Mouse (Mus musculus): ENCODE measurements at regions not wholly inside any gene's neighbourhood (a gene's known extent, or its start where the extent isn't known, plus 50 kb on each side); places are given as distances from the start of the nearest gene placed in this dataset.
"Not testable (repeated sequence)": the region's sequence is repeated elsewhere in the genome, so short reads cannot be mapped to it uniquely, and the experiment has no call there.

- H3K9ac ChIP-seq (ENCODE audit: low read length): no peak overlapping the region
- no peaks in the 10 kb centered on the region for H3K27me3 ChIP-seq (ENCODE audit: control insufficient read depth, insufficient read depth, low read length)
- no peaks in the 10 kb centered on the region for H3K36me3 ChIP-seq (ENCODE audit: control insufficient read depth, insufficient read depth, low read length)
- H3K4me1 ChIP-seq (ENCODE audit: control insufficient read depth, insufficient read depth, low read length): no peaks in the 10 kb centered on the region
- WGBS: 72% methylated on average over 2 of the region's 2 CpGs
- no peak overlapping the region for H3K4me3 ChIP-seq (ENCODE audit: low read depth, low read length)
- ATAC-seq (ENCODE audit: low FRiP score) (no peak), DNase-seq (ENCODE audit: low spot score, missing footprints) (peak; percentile 81)
- H3K9me3 ChIP-seq (ENCODE audit: control insufficient read depth, low read length): no peaks in the 10 kb centered on the region
- no peak overlapping the region for H3K27ac ChIP-seq (ENCODE audit: low read depth, low read length)
- H3K4me2 ChIP-seq: no peak overlapping the region
These were observed 61.3 kb downstream of the Tmem17 start for GRCm38 (mm10) chr11:22573166-22573565.

DNA sequence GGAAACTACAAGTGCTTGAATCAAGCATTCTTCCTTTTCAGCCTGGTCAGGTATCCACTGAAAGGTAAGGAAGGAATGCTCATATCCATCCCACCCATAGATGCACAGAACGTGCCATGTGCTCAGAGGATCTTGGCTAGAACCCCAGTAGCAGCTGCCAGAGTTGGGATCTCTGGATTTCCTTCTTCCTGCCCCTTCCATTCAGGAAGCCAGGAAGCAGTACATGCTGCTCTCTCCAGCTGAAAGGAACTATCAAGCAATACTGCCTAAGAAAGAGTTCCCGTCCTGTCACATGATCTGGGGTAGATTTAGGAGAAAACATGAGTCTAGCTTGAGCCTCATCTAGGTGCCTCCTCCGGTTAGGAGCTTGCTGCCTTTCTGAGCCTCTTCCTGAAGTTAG is 61.9 kb downstream of the Tmem17 start:
- Histone ChIP-seq H3K4me3 (ENCODE audit: low read depth, low read length) (no peak overlapping the region), H3K9ac (ENCODE audit: low read length) (no peak overlapping the region), H3K4me1 (ENCODE audit: control insufficient read depth, insufficient read depth, low read length) (no peaks in the 10 kb centered on the region), H3K4me2 (no peak overlapping the region), H3K9me3 (ENCODE audit: control insufficient read depth, low read length) (no peaks in the 10 kb centered on the region), H3K27ac (ENCODE audit: low read depth, low read length) (no peak overlapping the region), H3K27me3 (ENCODE audit: control insufficient read depth, insufficient read depth, low read length) (no peaks in the 10 kb centered on the region), H3K36me3 (ENCODE audit: control insufficient read depth, insufficient read depth, low read length) (no peaks in the 10 kb centered on the region)
- DNase-seq (ENCODE audit: low spot score, missing footprints): peak; percentile 23
- 74% methylated on average over 3 of the region's 3 CpGs for WGBS
- no peak for ATAC-seq (ENCODE audit: low FRiP score)

GRCm38 (mm10) chr11:22574506-22574905 is 62.6 kb downstream of the Tmem17 start:
- Histone ChIP-seq H3K4me3 (ENCODE audit: low read depth, low read length) (no peak overlapping the region), H3K36me3 (ENCODE audit: control insufficient read depth, insufficient read depth, low read length) (no peaks in the 10 kb centered on the region), H3K27ac (ENCODE audit: low read depth, low read length) (no peak overlapping the region), H3K27me3 (ENCODE audit: control insufficient read depth, insufficient read depth, low read length) (no peaks in the 10 kb centered on the region), H3K9me3 (ENCODE audit: control insufficient read depth, low read length) (no peaks in the 10 kb centered on the region), H3K4me2 (no peak overlapping the region), H3K9ac (ENCODE audit: low read length) (no peak overlapping the region), H3K4me1 (ENCODE audit: control insufficient read depth, insufficient read depth, low read length) (no peaks in the 10 kb centered on the region)
- ATAC-seq (ENCODE audit: low FRiP score): no peak
- WGBS: 89% methylated on average over 2 of the region's 2 CpGs
- DNase-seq (ENCODE audit: low spot score, missing footprints): peak; percentile 72

DNA sequence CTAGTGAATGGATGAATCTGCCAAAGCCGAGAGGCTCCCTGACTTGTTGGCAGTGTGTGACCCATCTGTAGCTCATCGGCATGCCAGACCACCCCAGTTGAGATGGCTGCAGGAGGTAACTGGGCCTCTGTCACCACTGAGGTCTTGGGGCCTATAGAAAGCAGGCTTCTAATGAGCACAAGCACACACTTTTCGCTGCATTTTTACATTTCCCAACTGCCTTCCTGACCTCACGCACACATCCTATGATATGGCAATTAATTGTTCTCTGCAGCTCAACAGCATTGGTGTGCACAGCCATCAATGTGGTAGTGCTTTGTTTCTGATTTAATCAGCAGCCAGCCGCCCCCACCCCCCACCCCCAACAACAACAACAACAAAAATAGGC is 72.2 kb downstream of the Tmem17 start:
- no peak overlapping the region for H3K4me3 ChIP-seq (ENCODE audit: low read depth, low read length)
- DNase-seq (ENCODE audit: low spot score, missing footprints) (peak; percentile 87), ATAC-seq (ENCODE audit: low FRiP score) (peak; percentile 51; the same call in 1 of the 2 replicates)
- H3K4me2 ChIP-seq: peak overlapping the region; percentile 43; the same call in 1 of the 2 replicates
- H3K9me3 ChIP-seq (ENCODE audit: control insufficient read depth, low read length): no peaks in the 10 kb centered on the region
- 32% methylated on average over 5 of the region's 5 CpGs for WGBS
- H3K4me1 ChIP-seq (ENCODE audit: control insufficient read depth, insufficient read depth, low read length): peaks cover 28% of the 10 kb centered on the region
- no peaks in the 10 kb centered on the region for H3K27me3 ChIP-seq (ENCODE audit: control insufficient read depth, insufficient read depth, low read length)
- no peaks in the 10 kb centered on the region for H3K36me3 ChIP-seq (ENCODE audit: control insufficient read depth, insufficient read depth, low read length)
- H3K27ac ChIP-seq (ENCODE audit: low read depth, low read length): no peak overlapping the region
- H3K9ac ChIP-seq (ENCODE audit: low read length): no peak overlapping the region; the same call in 1 of the 2 replicates

DNA sequence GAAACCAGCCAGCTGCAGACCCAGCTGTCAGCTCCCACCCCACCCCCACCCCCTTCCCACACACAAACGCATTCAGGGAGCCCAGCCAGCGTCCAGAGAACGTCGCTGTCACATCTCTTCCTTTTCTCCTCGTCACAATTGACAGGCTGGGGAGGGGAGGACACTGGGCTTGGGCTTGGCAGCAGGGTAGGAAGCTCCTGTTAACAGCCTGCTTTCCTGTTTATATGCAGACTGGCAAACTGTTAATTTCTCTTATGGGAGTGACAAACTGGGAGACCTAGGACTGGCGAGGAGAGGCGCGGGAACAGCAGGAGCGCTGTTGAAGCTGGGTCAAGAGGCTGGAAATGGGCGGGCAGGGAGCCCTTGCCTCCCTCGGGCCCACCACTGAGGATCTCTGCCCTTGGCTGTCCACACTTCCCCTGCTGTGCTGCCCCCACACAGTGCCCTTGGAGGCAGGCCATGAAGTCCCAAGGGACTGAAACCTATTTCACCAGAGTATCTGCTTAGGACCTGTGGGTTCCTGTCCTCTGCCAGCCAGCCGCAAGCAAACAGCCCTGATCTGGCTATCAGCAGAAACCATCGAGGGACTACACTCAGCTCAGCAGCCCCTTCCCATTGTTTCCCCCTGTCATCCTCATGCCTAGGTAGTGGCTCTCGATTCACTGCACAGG is 72.7 kb downstream of the Tmem17 start:
- peak overlapping the region; percentile 45 for H3K9ac ChIP-seq (ENCODE audit: low read length)
- DNase-seq (ENCODE audit: low spot score, missing footprints): peak; percentile 93
- H3K4me1 ChIP-seq (ENCODE audit: control insufficient read depth, insufficient read depth, low read length): peaks cover 28% of the 10 kb centered on the region
- no peaks in the 10 kb centered on the region for H3K27me3 ChIP-seq (ENCODE audit: control insufficient read depth, insufficient read depth, low read length)
- H3K27ac ChIP-seq (ENCODE audit: low read depth, low read length): peak overlapping the region; percentile 51; the same call in 1 of the 2 replicates
- no peaks in the 10 kb centered on the region for H3K9me3 ChIP-seq (ENCODE audit: control insufficient read depth, low read length)
- H3K4me3 ChIP-seq (ENCODE audit: low read depth, low read length): peak overlapping the region; percentile 5; the same call in 1 of the 2 replicates
- 9% methylated on average over 14 of the region's 14 CpGs for WGBS
- peak overlapping the region; percentile 43 for H3K4me2 ChIP-seq
- H3K36me3 ChIP-seq (ENCODE audit: control insufficient read depth, insufficient read depth, low read length): no peaks in the 10 kb centered on the region
- peak; percentile 86 for ATAC-seq (ENCODE audit: low FRiP score)

GRCm38 (mm10) chr11:22587691-22588241 is 75.9 kb downstream of the Tmem17 start:
- DNase-seq (ENCODE audit: low spot score, missing footprints) (no peak), ATAC-seq (ENCODE audit: low FRiP score) (no peak)
- WGBS: 49% methylated on average over 7 of the region's 7 CpGs
- Histone ChIP-seq H3K9me3 (ENCODE audit: control insufficient read depth, low read length) (no peaks in the 10 kb centered on the region), H3K4me2 (no peak overlapping the region), H3K27me3 (ENCODE audit: control insufficient read depth, insufficient read depth, low read length) (no peaks in the 10 kb centered on the region), H3K4me3 (ENCODE audit: low read depth, low read length) (no peak overlapping the region), H3K27ac (ENCODE audit: low read depth, low read length) (no peak overlapping the region), H3K4me1 (ENCODE audit: control insufficient read depth, insufficient read depth, low read length) (peaks cover 28% of the 10 kb centered on the region), H3K36me3 (ENCODE audit: control insufficient read depth, insufficient read depth, low read length) (no peaks in the 10 kb centered on the region), H3K9ac (ENCODE audit: low read length) (no peak overlapping the region)

GRCm38 (mm10) chr11:22588546-22588945 is 76.7 kb downstream of the Tmem17 start:
- ATAC-seq (ENCODE audit: low FRiP score): peak; percentile 60
- 13% methylated on average over 2 of the region's 2 CpGs for WGBS

DNA sequence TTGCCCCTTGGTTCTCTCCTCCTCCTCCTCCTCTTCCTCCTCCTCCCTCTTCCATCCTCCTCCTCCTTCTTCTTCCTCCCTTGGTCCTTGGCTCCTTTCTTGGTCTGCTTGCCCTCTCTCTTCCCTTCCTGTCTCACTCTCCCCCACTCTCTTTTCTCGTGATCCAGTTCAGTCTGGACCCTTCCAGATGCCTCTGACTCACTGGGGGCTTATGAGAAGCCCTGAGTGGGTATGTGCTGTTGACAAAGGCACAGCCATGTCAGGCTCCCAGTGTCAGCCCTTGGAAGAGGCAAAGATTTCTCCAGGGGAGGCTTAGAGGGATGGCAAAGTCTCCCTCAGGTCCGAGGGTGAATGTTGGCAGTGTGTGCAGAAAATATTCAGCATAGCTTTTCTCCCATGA is 78.0 kb downstream of the Tmem17 start:
- Histone ChIP-seq H3K9me3 (ENCODE audit: control insufficient read depth, low read length) (no peaks in the 10 kb centered on the region), H3K36me3 (ENCODE audit: control insufficient read depth, insufficient read depth, low read length) (no peaks in the 10 kb centered on the region), H3K4me3 (ENCODE audit: low read depth, low read length) (no peak overlapping the region), H3K9ac (ENCODE audit: low read length) (no peak overlapping the region), H3K27ac (ENCODE audit: low read depth, low read length) (no peak overlapping the region), H3K27me3 (ENCODE audit: control insufficient read depth, insufficient read depth, low read length) (no peaks in the 10 kb centered on the region), H3K4me2 (no peak overlapping the region), H3K4me1 (ENCODE audit: control insufficient read depth, insufficient read depth, low read length) (peaks cover 19% of the 10 kb centered on the region)
- DNase-seq (ENCODE audit: low spot score, missing footprints) (peak; percentile 75), ATAC-seq (ENCODE audit: low FRiP score) (no peak)
- 65% methylated on average over 2 of the region's 2 CpGs for WGBS

More at GRCm38 (mm10) chr11:22588546-22588945, 76.7 kb downstream of the Tmem17 start:
- no peak overlapping the region for H3K4me3 ChIP-seq (ENCODE audit: low read depth, low read length)
- H3K9me3 ChIP-seq (ENCODE audit: control insufficient read depth, low read length): no peaks in the 10 kb centered on the region
- H3K36me3 ChIP-seq (ENCODE audit: control insufficient read depth, insufficient read depth, low read length): no peaks in the 10 kb centered on the region
- DNase-seq (ENCODE audit: low spot score, missing footprints): no peak
- H3K27ac ChIP-seq (ENCODE audit: low read depth, low read length): no peak overlapping the region; the same call in 1 of the 2 replicates
- no peak overlapping the region for H3K4me2 ChIP-seq
- H3K4me1 ChIP-seq (ENCODE audit: control insufficient read depth, insufficient read depth, low read length): peaks cover 28% of the 10 kb centered on the region
- H3K9ac ChIP-seq (ENCODE audit: low read length): no peak overlapping the region
- no peaks in the 10 kb centered on the region for H3K27me3 ChIP-seq (ENCODE audit: control insufficient read depth, insufficient read depth, low read length)

- 94% methylated on average over 14 of the region's 14 CpGs for WGBS
- H3K27me3 ChIP-seq (ENCODE audit: control insufficient read depth, insufficient read depth, low read length); H3K4me3 ChIP-seq (ENCODE audit: low read depth, low read length); DNase-seq (ENCODE audit: low spot score, missing footprints); H3K9me3 ChIP-seq (ENCODE audit: control insufficient read depth, low read length); ATAC-seq (ENCODE audit: low FRiP score); H3K9ac ChIP-seq (ENCODE audit: low read length); H3K27ac ChIP-seq (ENCODE audit: low read depth, low read length); H3K36me3 ChIP-seq (ENCODE audit: control insufficient read depth, insufficient read depth, low read length); H3K4me2 ChIP-seq: not testable (repeated sequence)
- H3K4me1 ChIP-seq (ENCODE audit: control insufficient read depth, insufficient read depth, low read length): peaks cover 18% of the 10 kb centered on the region
These were observed 79.2 kb downstream of the Tmem17 start for GRCm38 (mm10) chr11:22591050-22591449.
